Mouse (Mus musculus): ENCODE results near the gene C1qbp. TPM values are rescaled to one million over a fixed set of nuclear protein-coding genes. Genes with fewer than 3 reads are reported as not detected.

Gene C1qbp
- polyA plus RNA-seq, 1 experiment from 2014 or later = 189 TPM

Other genes with a start within 250 kb of the C1qbp start
- 18.2 and 18.9 TPM in 2 replicates for gene Zfp3, start 218.8 kb downstream of the C1qbp start, polyA plus RNA-seq (2015; fragmentation: Nextera tagmentation; extraction: Ambion mirVana)
- not detected in 2 replicates for gene Scimp, start 170.4 kb downstream of the C1qbp start, polyA plus RNA-seq (2015; fragmentation: Nextera tagmentation; extraction: Ambion mirVana)
- gene Rabep1, start 138.2 kb downstream of the C1qbp start, polyA plus RNA-seq (2015; fragmentation: Nextera tagmentation; extraction: Ambion mirVana) = 77.9 and 82.8 TPM in 2 replicates
- 150 and 157 TPM in 2 replicates for gene Nup88, start 13.1 kb downstream of the C1qbp start, polyA plus RNA-seq (2015; fragmentation: Nextera tagmentation; extraction: Ambion mirVana)
- gene Rpain, start 12.8 kb downstream of the C1qbp start, polyA plus RNA-seq (2015; fragmentation: Nextera tagmentation; extraction: Ambion mirVana) = 79.9 and 87.0 TPM in 2 replicates
- gene Dhx33, start 21.4 kb upstream of the C1qbp start, polyA plus RNA-seq (2015; fragmentation: Nextera tagmentation; extraction: Ambion mirVana) = 19.4 and 20.9 TPM in 2 replicates
- gene Mis12, start 36.6 kb upstream of the C1qbp start, polyA plus RNA-seq (2015; fragmentation: Nextera tagmentation; extraction: Ambion mirVana) = 41.4 and 46.2 TPM in 2 replicates
- 36.8 and 39.9 TPM in 2 replicates for gene Derl2, start 36.8 kb upstream of the C1qbp start, polyA plus RNA-seq (2015; fragmentation: Nextera tagmentation; extraction: Ambion mirVana)
- 622 and 653 TPM in 2 replicates for gene 6330403K07Rik, start 50.5 kb upstream of the C1qbp start, polyA plus RNA-seq (2015; fragmentation: Nextera tagmentation; extraction: Ambion mirVana)
- gene Nlrp1a, start 161.7 kb upstream of the C1qbp start, polyA plus RNA-seq (2015; fragmentation: Nextera tagmentation; extraction: Ambion mirVana) = 0.08 TPM in 1 of 2 replicates, not detected in the other
- not detected in 2 replicates for gene Nlrp1b, start 247.7 kb upstream of the C1qbp start, polyA plus RNA-seq (2015; fragmentation: Nextera tagmentation; extraction: Ambion mirVana)